Mouse (Mus musculus): Measurements from ENCODE around the gene Spns1.

GRCm38 (mm10) chr7:126368367-126368766, 8.9 kb downstream of the Spns1 start:
- TF ChIP-seq CTCF (IDR thresholded peaks at IDR 0.05; ENCODE audit: borderline replicate concordance, insufficient read depth, low read length) (no peak), POLR2A (IDR thresholded peaks at IDR 0.05; ENCODE audit: low read depth, low read length) (no peak)
